ENCODE assay signal across 7 mouse cellular contexts in the genomic region with DNA sequence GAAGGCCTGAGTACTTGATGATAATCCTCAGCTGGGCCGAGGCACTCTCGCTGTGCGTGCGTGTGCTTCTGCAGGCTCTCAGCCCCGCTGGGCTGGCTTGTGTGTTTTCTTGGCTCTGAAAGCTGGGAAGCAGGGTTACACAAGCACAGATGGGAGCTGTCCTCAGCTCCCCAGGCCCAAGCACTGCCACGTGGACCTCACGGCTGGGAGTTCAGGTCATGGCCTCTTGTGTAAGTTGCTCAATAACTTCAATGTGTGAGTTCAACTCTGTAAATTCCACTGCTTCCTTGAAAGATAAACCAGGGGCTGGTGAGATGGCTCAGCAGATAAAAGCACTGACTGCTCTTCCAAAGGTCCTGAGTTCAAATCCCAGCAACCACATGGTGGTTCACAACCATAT. TPM values are rescaled to one million over a fixed set of nuclear protein-coding genes. Genes with fewer than 3 reads are reported as not detected.
DNase-seq lines count a peak whose midpoint lies in the region; ATAC-seq and TF ChIP-seq lines count a peak whose summit lies in the region.

No protein-coding gene starts in this region.

- WGBS in lung, postnatal 0 days = 32% methylated on average over 7 of the region's 7 CpGs

- no peak overlapping the region for H3K4me3 ChIP-seq in lung, postnatal 0 days (ENCODE audit: low read depth, low read length)

- peaks cover 5% of the 10 kb centered on the region; the same call in 1 of the 2 replicates for H3K36me3 ChIP-seq in lung, postnatal 0 days (ENCODE audit: insufficient read depth, low read length)

- H3K27me3 ChIP-seq in lung, postnatal 0 days (replicated peaks; ENCODE audit: insufficient read depth, low read length) = no peaks in the 10 kb centered on the region

- no peak overlapping the region for H3K4me2 ChIP-seq in lung, postnatal 0 days (replicated peaks; ENCODE audit: low read depth, low read length)

- no peaks in the 10 kb centered on the region for H3K9me3 ChIP-seq in lung, postnatal 0 days (ENCODE audit: low read length)

- no peak overlapping the region for H3K9ac ChIP-seq in lung, postnatal 0 days (replicated peaks; ENCODE audit: low read depth)

- DNase-seq in adrenal gland, postnatal 10 days = peak; percentile 79
- DNase-seq in gastrocnemius, adult 8-10 months (ENCODE audit: low spot score in 2 of 2) = peak; percentile 51 to 72
- peak; percentile 82 to 87 for DNase-seq in kidney, adult 8-10 months
- peak; percentile 87 for DNase-seq in lung, postnatal 0 days (ENCODE audit: low spot score)
- no peak for DNase-seq in layer of hippocampus, postnatal 25 days (ENCODE audit: extremely low spot score in 1 of 2, low spot score in 1 of 2)
- no peak for DNase-seq in testis, postnatal 10 days (ENCODE audit: low spot score)
- no peak for DNase-seq in cerebellum, postnatal 36 days

- H3K4me1 ChIP-seq in lung, postnatal 0 days (ENCODE audit: insufficient read depth, low read depth, low read length) = 0 out of 2 replicates have a peak, but pooled peaks cover 4% of the 10 kb centered on the region

- TF ChIP-seq EP300 in lung, postnatal 0 days (IDR thresholded peaks at IDR 0.05) = peak; percentile 75

- TF ChIP-seq CTCF in lung, postnatal 0 days (IDR thresholded peaks at IDR 0.05) = no peak

- peak; percentile 89 for ATAC-seq in lung, postnatal 0 days

- H3K27ac ChIP-seq in lung, postnatal 0 days (ENCODE audit: low read length) = peak overlapping the region; percentile 43; the same call in 1 of the 2 replicates

RNA-seq across cellular contexts. Expression of a gene that starts 24.9 kb away (rescaled TPM):
- total RNA-seq in adrenal gland, postnatal 10 days (2021) = 10 to 100 TPM; 73.7 to 83.0 TPM
- 10 to 100 TPM; 22.3 to 27.7 (median 23.7) TPM for total RNA-seq in gastrocnemius, adult 8-10 months (2022)
- 82.9 and 89.4 TPM in 2 replicates for polyA plus RNA-seq in lung, postnatal 0 days (2015; fragmentation: Nextera tagmentation; extraction: Ambion mirVana)
- 1 to 10 TPM; 6.7 to 8.3 TPM for total RNA-seq in layer of hippocampus, postnatal 25 days (2021)

Comparison
In these comparisons a context has a peak if more than half of its experiments do, and no peak if none do; other contexts are left out.
1. DNase-seq: peak in adrenal gland, postnatal 10 days (single experiment), gastrocnemius, adult 8-10 months (2 of 2), kidney, adult 8-10 months (2 of 2) and lung, postnatal 0 days (single experiment); none in layer of hippocampus, postnatal 25 days (0 of 2), testis, postnatal 10 days (single experiment) and cerebellum, postnatal 36 days (0 of 2).